Mouse (Mus musculus): ENCODE data around the gene Lce1i. TPM values are rescaled to one million over a fixed set of nuclear protein-coding genes. Genes with fewer than 3 reads are reported as not detected.
"Not testable (repeated sequence)": the region's sequence is repeated elsewhere in the genome, so short reads cannot be mapped to it uniquely, and the experiment has no call there.

Gene Lce1i
- not detected for total RNA-seq (2022)

GRCm38 (mm10) chr3:92778799-92779198 lies at the start of gene Lce1i:
Lce1i (minus strand) TSS chr3:92778899.
- no peak for DNase-seq (ENCODE audit: low spot score in 2 of 2)

DNA sequence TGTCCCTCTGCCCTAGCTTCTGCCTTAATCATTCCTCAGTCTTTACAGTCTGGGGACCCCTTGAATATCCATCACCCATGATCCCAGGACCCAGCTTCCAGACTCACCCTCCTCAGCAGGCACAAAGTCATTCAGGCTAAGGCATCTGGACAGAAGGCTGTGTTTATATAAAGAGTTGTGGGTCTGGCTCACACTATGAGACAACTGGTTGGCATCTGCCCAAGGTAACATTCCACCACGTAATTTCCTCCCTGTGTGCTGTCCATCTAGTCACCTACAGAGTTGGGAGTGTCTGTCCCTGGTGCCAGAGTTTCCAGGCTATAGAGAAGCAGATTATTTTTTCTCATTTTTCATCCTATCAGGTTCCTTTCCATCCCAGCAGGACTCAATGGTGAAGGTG lies 48.4 kb upstream of the Lce1i start, which contains the start of gene Kprp:
Gene Kprp, minus strand, starts transcription at position 140 of the 400 bp plus-strand sequence.
- no peak for DNase-seq (ENCODE audit: low spot score in 2 of 2)

DNA sequence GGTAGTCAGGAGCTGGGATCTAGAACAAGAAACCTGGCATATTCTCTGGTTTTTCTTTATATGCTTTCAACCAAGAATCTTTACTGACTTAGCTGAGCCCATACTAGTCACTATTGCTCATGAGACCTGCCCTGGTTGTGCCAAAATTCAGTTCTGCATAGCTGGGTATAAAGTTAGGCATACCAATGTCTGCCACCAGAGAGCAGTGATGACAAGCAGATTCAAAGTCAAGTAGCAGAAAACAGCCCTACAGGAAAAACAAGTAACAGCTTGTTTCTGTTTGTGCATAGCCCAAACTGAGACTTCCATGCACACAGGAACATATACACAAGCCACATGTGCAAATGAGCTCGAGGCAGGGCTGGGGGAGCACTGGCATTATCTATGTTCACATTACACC lies 47.1 kb upstream of the Lce1i start:
- no peak for DNase-seq (ENCODE audit: low spot score in 2 of 2)

DNA sequence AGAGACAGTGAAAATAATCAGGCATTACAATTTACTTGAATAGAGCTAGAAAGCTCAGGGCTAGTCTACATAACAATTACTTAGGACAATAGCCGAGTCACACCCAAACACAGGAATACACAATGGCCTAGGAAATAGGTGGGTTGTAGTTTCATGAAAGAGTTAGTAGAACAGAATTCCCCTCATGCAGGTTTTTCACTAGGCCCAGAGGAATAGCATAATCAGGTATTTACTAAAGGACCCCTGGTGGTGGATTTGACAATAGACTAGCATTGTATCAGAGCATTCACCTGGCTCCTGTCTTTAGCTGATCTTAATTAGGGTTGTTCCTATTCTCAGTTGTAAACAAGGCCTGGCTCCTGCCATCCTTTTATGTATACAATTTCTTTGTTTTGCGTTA lies 37.3 kb upstream of the Lce1i start:
- DNase-seq (ENCODE audit: low spot score in 2 of 2): not testable (repeated sequence)

GRCm38 (mm10) chr3:92815581-92815980 lies 36.9 kb upstream of the Lce1i start:
- no peak for DNase-seq (ENCODE audit: low spot score in 2 of 2)

DNA sequence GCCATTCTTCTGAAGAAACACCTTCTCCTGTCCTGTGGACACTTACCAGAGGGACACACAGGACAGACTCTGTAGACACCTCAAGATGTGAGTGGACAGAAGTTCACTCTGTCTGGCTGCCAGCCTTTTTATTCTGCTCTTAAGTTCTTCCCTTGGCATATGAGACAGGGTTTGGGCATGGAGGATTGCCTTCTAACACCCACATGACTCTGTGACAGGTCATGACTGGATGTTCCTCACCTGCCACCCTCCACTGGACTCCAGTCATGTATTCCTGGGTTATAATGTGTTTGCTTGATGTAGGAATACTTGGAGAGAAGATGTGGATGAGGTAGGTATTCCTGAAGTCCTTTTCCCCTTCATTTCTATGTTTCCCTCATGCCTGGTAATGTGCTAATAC lies 29.1 kb upstream of the Lce1i start, which contains the start of gene Lce1k:
Gene Lce1k, minus strand, starts transcription at position 101 of the 400 bp plus-strand sequence.
- DNase-seq (ENCODE audit: low spot score in 2 of 2): no peak

- no peak for DNase-seq (ENCODE audit: low spot score in 2 of 2)
These were observed 11.7 kb upstream of the Lce1i start, which contains the start of gene Lce1j for GRCm38 (mm10) chr3:92790414-92790813. Lce1j (minus strand) TSS chr3:92790514.

DNA sequence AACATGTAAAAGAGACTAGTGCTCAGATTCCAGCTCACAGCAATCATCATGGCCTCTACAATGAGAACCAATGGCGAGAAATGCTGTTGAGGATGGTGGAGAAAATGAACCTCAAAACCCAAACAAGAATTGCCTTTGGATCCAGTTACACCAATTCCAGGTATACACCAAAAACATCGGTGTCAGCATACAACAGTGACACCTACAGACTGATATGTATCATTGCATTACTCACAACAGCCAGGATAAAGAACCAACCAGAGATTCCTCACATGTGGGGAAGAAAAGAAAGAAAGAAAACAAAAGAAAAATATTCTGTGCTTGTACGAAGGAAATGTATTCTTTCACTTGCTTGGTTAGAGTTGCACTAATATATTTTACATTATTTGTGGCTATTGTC lies 7.1 kb downstream of the Lce1i start:
- no peak for DNase-seq (ENCODE audit: low spot score in 2 of 2)

DNA sequence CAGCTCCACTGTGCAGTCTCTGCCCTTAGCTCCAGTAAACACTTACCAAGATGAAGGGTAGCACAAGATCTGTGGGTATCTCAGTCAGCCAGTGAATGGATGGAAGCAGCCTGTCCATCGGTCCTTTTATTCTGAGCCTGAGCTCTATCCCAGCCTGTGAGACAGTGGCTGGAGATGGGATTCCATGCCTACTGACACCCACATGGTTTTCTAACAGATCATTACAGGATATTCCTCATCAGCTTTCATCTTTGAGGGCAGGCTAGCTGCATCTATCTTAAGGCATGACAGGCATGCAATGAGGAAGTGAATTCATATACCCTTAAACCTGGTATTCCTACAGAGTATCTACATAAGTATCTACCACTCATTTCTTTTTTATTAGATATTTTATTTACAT lies 13.7 kb downstream of the Lce1i start, which contains the start of gene Lce1h:
Gene Lce1h, minus strand, starts transcription at position 101 of the 400 bp plus-strand sequence.
- DNase-seq (ENCODE audit: low spot score in 2 of 2): no peak

DNA sequence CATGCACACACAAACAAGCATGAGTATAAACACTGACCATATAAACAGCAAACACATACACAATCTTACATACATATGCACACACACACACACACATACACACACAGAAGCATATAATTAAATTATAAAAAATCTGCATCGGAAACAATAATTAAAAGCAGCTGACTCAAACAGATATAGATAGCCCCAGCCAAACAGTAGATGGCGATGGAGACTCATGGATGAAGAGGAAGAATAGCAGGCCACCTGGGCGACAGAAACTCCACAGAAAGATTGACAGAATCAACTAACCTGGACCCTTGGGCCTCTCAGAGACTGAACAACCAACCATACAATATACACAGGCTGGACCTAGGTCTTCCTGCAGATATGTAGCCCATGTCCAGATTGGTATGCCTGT lies 25.5 kb downstream of the Lce1i start:
- DNase-seq (ENCODE audit: low spot score in 2 of 2): no peak

GRCm38 (mm10) chr3:92752238-92752637 lies 26.5 kb downstream of the Lce1i start, which contains the start of gene Lce1g:
Lce1g (minus strand) TSS chr3:92752338.
- no peak for DNase-seq (ENCODE audit: low spot score in 2 of 2)

GRCm38 (mm10) chr3:92738996-92739395 lies 39.7 kb downstream of the Lce1i start, which contains the start of gene Gm38119:
Gm38119 (minus strand) TSS chr3:92739096.
- DNase-seq (ENCODE audit: low spot score in 2 of 2): no peak

Other genes starting within 250 kb of the Lce1i start
- not detected for gene 2310046K23Rik, start 244.4 kb downstream of the Lce1i start, total RNA-seq (2022)
- not detected for gene Ivl, start 205.2 kb downstream of the Lce1i start, total RNA-seq (2022)
- gene Smcp, start 189.9 kb downstream of the Lce1i start, total RNA-seq (2022): not detected
- gene 2210017I01Rik, start 171.4 kb downstream of the Lce1i start, total RNA-seq (2022): not detected
- gene Lce6a, start 157.2 kb downstream of the Lce1i start, total RNA-seq (2022): not detected
- not detected for gene Lce1a1, start 130.6 kb downstream of the Lce1i start, total RNA-seq (2022)
- gene Lce1b, start 122.0 kb downstream of the Lce1i start, total RNA-seq (2022): not detected
- not detected for gene Lce1a2, start 108.6 kb downstream of the Lce1i start, total RNA-seq (2022)
- gene Lce1c, start 99.7 kb downstream of the Lce1i start, total RNA-seq (2022): not detected
- not detected for gene Lce1d, start 91.7 kb downstream of the Lce1i start, total RNA-seq (2022)
- gene Lce1e, start 69.8 kb downstream of the Lce1i start, total RNA-seq (2022): not detected
- gene Lce1f, start 58.5 kb downstream of the Lce1i start, total RNA-seq (2022): not detected
- gene Gm38119, start 39.8 kb downstream of the Lce1i start, total RNA-seq (2022): not detected
- gene Lce1g, start 26.6 kb downstream of the Lce1i start, total RNA-seq (2022): not detected
- gene Lce1h, start 13.8 kb downstream of the Lce1i start, total RNA-seq (2022): not detected
- not detected for gene Lce1j, start 11.6 kb upstream of the Lce1i start, total RNA-seq (2022)
- not detected for gene Lce1k, start 29.0 kb upstream of the Lce1i start, total RNA-seq (2022)
- not detected for gene Kprp, start 48.3 kb upstream of the Lce1i start, total RNA-seq (2022)
- gene Lce1l, start 72.4 kb upstream of the Lce1i start, total RNA-seq (2022): not detected
- gene 2310050C09Rik, start 91.3 kb upstream of the Lce1i start, total RNA-seq (2022): not detected
- not detected for gene Lce3a, start 147.3 kb upstream of the Lce1i start, total RNA-seq (2022)
- not detected for gene Lce3b, start 154.1 kb upstream of the Lce1i start, total RNA-seq (2022)
- gene Lce3c, start 165.6 kb upstream of the Lce1i start, total RNA-seq (2022): not detected
- gene Lce3d, start 178.5 kb upstream of the Lce1i start, total RNA-seq (2022): not detected
- gene Lce3e, start 188.2 kb upstream of the Lce1i start, total RNA-seq (2022): not detected
- not detected for gene Lce3f, start 213.3 kb upstream of the Lce1i start, total RNA-seq (2022)
- gene Crct1, start 236.8 kb upstream of the Lce1i start, total RNA-seq (2022): under 1 TPM in 1 of 4 experiments, not detected in 3; 0.82 TPM
- gene Lce1m, start 240.2 kb upstream of the Lce1i start, total RNA-seq (2022): under 1 TPM in 1 of 4 experiments, not detected in 3; 0.46 TPM

Measured in left cerebral cortex, adult 8-10 months (tissue).